Mouse (Mus musculus) gastrocnemius, postnatal 10 days (tissue): ENCODE results near the gene Harbi1. TPM values are rescaled to one million over a fixed set of nuclear protein-coding genes. Genes with fewer than 3 reads are reported as not detected.

Experiments used
- DNase-seq: peaks from one replicate; pipeline ENCODE4 v3.0.0; 2021; ENCODE audit warnings: mixed read lengths
- long read RNA-seq, 2 experiments: library from polyadenylated mRNA; stranded (forward); transcript quantifications; one replicate each; pipeline ENCODE4 v2.0.0; 2021
- total RNA-seq, 2 experiments: library from RNA; stranded (reverse); gene quantifications; 2 replicates each; pipeline ENCODE4 v1.2.3; 2021

Harbi1 gene
- total RNA-seq, result 1 to 10 TPM; 4.4 TPM
- long read RNA-seq, experiment 1, transcript Harbi1-201 (3 exons, 2,308 nt), result major isoform, 7 of 15 reads
- long read RNA-seq, experiment 1, partial matches to known transcripts, result 1 of 15 reads
- long read RNA-seq, experiment 1, other reads (novel, unspliced or antisense), result 7 of 15 reads
- long read RNA-seq, experiment 2, transcript Harbi1-201 (3 exons, 2,308 nt), result major isoform, 6 of 9 reads
- long read RNA-seq, experiment 2, partial matches to known transcripts, result 0 of 9 reads
- long read RNA-seq, experiment 2, other reads (novel, unspliced or antisense), result 3 of 9 reads

DNA sequence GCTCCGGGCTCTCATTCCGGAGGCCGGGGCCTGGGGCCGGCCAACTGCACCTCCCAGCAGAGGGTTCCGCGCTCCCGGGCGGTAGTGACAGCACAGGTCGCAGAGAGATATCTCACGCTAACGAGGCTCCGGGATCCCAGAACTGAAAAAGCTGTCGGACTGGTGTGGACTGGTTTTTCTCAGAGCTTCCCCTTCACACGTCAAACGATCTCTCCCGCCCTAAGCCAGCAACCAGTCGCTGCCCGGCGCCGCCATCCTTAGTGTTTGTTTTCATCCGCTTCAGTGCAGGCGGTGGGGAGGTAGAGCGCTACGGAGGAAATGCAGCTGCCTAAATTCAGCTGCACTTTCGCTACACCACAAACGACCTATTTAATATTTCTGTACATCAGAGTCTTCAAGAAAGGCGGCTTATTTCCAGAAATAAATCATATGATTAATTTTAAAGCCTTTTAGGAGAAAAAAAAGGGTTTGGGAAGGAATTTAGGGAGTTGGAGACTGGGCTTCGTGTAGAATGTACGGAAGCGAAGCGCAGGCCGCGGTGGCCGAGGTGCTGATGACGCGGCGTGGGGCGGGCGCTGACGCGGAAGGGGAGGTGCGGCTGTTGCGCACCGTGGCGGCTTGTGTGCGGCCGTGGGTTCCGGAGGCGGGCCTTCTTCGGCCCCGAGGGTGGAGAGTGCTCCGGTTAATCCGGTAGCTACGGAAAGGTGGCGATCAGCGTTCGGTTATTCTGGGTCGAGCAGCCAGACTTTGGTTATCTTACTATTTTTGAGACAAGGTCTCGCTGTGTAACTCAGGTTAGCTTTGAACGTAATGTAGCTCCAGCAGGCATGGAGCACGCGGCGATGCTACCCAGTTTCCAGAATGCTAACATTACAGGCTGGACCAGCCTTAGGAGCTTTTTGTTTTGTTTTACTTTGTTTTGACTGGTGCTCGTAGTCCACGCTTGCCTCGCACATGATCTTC lies at the start of gene Harbi1, which contains the start of gene Atg13:
Gene Harbi1 (plus strand): TSS at position 581 of the 963 bp plus-strand sequence.
Gene Atg13 (minus strand): TSS at position 305 of the 963 bp plus-strand sequence.
- peak; percentile 93 for DNase-seq

DNA sequence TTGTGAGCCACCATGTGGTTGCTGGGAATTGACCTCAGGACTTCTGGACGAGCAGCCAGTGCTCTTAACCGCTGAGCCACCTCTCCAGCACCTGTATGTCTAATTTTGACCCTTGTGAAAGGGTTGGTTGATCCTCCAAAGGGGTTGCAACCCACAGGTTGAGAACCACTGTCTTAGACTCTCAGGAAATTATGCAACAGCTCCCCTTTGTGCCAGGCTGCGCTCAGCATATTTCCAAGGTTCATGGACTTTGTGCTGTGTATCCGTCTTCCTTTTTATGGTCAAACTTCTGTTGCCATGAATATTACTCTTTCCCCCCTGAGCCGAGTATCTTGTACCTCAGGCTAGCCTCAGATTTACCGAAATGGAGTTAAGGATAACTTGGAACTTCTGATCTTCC lies 49.7 kb upstream of the Harbi1 start:
- no peak for DNase-seq

DNA sequence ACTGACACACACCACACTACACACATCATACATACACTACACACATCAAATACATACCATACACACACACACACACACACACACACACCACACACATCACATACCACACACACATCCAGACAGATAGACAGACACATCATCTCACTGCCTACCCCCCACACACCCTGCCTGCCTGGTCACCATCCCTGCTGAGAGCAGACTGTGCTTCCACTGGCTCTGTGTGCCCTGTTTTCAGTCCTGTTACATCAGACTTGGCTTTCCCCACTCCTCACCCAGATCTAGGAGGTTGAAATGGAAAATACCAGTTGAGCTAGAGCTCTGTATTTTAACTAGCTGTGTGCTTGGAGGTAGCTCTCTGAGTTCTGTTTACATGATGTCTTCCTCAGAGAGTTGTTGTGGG lies 45.9 kb upstream of the Harbi1 start:
- DNase-seq, result no peak

DNA sequence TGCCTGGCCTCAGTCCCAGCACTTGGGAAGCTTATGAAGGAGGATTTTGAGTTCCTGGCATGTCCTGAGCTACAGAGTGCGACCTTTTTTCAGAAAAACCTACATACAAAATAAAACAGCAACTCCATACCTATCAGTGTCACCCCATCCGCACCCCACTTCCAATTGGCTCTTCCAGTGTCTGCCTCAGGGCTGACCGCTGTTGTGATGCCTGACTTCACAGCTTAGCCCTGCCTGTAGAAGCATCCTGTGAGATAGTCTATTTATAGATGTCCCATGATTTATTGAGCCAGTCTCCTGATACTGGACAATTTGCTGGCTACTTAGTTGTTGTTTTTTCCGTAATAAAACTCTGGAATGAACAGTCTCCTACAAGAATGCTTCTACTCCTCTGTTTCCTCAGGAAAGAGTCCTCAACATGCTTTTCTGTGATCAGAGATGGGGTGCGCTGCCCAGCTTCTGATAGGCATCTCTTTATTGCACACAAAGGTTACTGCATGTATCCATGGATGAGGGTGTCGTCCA lies 44.2 kb upstream of the Harbi1 start:
- DNase-seq, result no peak

DNA sequence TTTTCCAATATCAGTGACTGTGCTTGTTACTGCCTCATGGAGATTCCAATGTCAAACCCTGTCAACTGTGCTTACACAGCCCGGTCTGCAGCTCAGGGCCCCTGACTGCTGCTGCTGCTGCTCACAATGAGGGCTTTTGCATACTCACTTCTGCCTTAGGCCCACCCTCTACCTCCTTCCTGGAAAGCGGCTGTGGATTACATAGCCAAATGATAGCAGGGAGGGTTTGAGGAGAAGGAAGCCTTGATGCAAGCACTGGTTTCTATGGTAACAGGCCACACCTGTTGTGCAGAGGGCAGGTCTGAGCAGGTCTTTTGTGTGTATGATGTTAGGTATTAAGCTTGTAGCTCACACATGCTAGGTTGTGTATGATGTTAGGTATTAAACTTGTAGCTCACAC lies 42.9 kb upstream of the Harbi1 start:
- no peak for DNase-seq

DNA sequence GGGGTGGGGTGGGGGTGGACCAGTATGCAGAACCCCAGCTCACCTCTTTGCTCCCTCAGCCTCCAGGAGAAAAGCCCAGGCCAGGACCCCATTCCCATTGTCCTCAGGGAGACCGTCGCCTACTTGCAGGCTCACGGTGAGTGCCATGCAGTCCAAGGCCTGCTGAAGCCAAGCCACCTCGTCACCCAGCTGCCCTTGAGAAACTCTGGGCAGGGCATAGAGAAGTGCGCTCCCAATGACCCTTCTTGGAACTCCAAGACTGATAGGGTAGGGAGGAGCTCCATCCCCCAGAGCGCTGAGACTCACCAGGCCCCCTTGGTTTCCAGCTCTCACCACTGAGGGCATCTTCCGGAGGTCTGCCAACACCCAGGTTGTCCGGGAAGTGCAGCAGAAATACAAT lies 41.3 kb upstream of the Harbi1 start:
- DNase-seq, result no peak

DNA sequence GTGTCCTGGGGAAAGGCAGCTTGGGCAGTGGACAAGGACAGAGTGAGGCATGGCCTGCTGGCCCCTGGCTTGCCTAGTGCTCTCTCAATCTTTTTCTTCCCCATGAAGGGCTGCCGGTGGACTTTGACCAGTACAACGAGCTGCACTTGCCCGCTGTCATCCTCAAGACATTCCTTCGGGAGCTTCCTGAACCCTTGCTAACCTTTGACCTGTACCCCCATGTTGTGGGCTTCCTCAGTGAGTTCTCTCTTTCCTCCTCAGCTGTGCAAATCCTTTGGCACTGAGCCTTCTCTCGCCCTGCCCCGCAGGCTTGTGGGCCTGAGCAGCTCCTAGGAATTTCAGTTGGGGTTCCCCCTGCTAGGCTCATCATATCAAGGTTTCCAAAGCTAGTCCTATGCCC lies 40.6 kb upstream of the Harbi1 start:
- DNase-seq, result no peak

DNA sequence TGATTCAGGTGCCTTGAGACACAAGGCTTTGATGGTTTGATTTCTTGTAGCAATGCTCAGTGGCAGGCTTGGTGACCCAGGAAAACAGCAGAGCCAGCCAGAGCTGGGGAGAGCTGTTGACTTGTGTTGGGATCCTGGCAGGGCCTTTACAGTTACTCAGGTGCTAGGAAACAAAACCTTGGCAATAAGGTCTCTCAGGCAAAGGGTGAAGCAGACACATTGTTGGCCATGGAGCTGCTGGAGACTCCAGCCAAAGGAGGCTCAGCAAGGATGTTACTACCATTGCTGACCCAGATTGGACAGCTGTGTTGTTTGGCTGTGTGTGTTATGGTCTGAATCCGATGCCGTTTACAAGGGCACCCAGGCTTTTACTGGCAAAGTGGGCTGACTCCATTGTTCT lies 37.1 kb upstream of the Harbi1 start:
- no peak for DNase-seq

DNA sequence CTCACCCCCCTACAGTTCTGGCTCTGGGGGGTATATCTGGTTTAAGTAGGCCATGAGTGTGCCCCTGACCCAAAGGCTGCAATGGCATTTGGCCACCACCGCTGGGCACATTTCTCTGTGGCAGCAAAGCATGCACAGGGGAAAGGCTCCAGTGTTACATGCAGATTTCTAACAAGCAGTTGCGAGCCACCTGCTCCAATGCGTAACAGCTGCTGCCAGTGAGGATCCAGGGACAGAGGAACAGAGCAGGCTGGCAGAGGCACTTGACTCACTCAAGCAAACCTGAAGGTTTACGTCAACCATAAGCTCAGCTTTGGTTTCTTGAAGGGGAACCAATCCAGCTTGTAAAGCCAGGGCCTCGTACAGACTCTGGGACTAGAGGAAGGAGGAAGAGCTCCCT lies 35.8 kb upstream of the Harbi1 start:
- peak; percentile 20 for DNase-seq

DNA sequence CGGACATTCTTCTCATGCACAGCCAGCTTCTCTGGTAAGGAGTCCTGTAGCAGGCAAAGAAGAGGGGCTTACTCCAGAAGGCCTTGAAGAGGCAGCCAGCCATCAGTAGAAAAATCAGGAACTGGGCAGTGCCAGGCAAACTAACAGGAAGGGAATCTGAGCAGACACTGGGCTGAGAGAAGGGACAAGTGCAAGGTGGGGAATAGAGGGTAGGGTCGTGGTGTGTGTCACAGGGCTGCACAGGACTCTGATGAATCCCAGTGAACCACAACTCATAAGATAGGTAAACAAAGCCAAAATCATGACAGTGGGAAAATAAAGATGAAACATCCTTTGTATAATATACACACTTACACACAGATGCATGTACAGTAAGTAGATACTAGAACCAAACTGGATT lies 34.2 kb upstream of the Harbi1 start:
- DNase-seq, result no peak

DNA sequence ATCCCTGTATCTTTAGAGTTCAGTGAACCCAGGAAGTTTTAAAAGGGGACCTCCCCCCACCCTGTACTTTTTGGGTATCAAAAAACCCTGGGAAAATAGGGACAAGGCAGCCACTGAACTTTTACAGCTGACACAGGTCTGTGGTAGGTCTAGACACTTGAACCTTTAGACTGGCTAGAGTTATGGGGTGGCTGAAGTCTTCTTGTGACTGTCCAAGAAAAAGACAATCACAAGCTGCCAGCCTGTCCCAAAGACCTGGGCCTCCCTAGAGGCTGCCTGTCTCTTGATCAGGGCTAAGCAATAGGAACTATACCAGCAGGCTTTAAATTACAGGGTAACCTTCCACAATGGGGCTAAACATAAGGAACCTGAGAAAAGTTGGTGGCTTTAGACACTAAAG lies 33.7 kb upstream of the Harbi1 start:
- no peak for DNase-seq

DNA sequence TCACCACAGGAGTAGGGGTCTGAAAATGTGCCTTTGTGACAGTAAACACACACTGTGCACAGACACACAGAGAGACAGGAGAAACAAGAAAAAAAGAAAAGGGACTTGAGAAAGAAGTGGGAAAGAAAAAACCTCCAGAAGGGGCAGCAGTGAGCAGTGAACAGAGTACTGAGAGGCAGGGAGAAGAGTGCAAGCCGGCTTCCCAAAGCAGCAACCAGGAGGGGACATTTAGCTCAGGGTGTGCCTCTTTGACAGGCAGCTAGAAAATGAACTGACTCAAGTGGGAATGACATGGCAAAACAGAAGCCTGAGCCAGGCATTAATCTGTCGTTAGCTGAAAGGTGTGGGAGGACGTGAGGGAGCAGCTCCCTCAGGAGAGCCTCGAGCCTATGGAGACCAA lies 27.8 kb upstream of the Harbi1 start:
- peak; percentile 37 for DNase-seq

DNA sequence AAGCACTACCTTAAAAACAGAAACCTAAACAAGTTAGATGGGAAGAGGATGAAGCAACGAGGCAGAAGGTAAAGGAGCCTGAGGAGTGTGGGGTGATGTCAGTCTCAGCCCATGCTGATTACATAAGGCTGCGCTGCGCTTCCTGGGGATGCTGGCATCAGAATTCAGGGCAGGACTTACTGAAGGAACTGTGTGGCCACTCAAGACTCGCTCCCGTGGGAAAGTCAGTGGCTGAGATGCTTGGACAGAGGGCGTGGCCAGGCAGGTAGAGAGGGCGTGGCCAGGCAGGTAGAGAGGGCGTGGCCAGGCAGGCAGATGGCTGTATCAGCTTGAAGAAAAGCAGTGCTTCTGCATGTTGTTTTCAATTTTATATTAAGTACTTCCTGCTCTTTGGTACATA lies 26.7 kb upstream of the Harbi1 start:
- no peak for DNase-seq

DNA sequence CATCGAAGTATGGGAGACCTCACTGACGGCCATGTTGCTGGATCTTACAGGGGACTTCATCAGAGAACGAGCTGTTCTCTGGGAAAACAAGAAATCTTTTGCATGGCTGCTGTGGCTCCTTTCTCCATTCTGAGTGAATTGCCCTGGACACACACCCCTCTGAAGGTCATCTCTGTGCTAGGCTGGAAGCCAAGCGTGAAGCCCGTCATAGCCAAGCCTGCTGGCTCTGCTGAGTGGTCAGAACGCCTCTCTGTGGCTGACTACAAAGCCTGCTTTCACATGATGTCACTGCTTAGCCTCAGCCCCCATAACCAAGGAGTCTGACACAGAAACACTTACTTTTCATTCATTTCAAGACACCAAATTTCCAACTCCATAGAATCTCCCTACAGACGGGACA lies 21.2 kb upstream of the Harbi1 start:
- no peak for DNase-seq

DNA sequence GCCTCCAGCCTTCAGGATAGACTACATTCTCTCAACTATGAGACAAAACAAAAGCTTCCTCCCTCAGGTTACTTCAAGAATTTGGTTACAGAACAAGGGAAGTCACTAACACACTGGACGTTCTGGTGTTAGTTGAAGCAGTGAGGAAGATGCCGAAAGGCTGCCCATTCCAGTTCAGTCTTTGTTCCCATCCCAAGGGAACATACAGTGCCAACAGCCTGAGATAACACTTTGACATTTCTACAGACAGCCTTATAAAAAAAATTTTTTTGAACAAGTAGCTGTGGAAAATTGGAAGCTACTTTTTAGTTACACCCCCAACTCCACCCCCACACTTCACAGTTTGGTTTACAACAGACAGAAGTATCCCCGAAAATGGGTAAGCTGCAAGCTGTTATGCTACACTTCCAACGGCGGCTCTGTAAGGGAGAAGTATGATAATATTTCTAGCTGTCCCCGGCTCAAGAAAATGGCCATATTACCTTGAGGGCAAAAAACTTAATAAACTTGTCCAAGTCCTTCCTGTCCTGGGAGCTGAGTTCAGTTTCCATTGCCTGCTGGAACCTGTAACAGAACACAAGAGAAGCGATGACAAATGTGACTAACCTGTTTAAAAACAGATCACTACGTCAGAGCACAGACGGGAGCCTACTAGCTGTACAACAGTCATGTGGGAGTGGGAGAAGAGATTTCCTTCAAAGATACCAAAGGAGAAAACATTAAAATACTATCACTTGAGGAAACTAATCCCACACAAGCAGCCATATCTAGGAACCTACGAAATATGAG lies 15.0 kb upstream of the Harbi1 start:
- DNase-seq, result no peak

DNA sequence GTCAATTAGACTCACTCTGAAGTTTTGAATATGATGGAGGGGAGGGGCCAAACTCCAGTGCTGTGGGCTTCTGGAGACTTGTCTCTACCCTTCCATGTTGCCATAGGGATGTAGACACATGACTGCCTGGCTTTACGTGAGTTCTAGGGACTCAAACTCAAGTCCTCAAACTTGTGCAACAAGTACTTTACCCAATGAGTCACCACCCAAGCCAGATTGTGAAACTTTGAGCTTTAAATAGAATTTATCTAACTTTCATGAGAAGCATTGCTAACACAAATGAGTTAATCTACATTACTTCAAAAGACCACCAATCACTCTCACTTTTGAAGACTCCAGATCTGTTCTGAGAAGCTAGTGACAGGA lies 14.4 kb upstream of the Harbi1 start:
- no peak for DNase-seq

DNA sequence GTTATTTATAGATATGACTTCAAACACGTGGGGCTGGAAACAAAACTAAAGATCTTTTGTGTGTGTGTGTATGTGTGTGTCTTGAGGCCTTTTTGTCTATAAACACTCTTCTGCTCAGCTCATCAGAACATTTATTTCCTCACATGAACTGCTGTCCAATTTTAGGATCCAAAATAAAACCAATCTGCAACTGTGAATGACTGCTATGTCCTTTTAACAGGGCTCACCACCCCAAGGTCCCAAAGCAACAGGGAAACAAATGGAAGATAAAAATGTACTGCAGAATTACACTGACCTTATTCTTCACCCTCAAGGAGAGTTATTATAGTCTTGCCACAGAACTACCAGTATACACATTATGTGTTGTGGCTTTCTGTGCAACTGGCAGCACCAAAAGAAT lies 11.4 kb upstream of the Harbi1 start:
- no peak for DNase-seq

DNA sequence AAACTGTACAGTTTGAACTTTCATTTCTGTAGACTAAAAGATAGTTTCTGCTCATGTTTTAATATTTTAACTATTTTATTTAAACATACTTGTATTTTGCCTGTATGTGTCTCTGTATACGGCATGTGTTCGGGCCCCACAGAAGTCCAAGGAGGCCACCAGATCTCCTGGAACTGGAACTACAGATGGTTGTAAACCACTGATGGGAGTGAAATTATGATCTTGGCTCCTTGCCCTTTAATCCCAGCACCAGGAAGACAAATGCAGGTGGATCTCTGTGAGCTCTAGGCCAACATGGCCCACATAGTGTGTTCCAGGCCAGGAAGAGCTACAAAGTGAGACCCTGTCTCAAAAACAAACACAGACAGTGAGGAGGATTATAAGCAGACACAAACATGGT lies 9.3 kb upstream of the Harbi1 start:
- no peak for DNase-seq

DNA sequence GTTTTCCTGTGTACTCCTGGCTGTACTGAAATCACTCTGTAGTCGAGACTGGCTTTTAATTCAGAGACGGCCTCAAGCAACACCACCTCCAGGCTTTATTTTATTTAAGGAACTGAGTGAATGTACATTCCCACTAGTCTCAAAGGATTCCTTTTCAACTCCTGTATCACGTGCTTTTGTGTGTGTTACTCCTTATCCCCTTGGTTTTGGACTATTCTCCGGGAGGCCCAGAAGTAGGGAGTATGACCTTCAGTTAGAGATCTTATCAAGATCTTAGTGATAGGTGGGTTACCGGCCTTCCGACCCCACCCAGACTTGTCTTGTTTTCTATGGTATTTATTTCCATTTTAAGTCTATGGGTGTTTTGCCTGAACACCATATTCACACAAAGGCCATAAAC lies 4.9 kb upstream of the Harbi1 start:
- no peak for DNase-seq

DNA sequence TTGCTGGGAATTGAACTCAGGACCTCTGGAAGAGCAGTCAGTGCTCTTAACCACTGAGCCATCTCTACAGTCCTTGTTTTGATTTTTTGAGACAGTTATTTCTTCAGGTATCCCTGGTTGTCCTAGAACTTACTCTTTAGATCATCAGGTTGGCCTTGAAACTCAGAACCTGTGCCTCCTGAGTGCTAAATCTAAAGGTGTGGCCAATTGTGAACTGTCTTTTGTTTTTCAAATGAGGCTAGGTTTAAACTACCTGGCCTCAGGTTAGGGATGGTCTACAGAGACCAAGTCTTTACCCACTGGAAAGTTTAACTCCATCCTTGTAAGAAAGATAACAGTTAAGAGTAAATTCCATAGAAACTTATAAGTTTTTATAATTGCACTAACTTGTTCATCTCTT lies 4.2 kb upstream of the Harbi1 start:
- no peak for DNase-seq

DNA sequence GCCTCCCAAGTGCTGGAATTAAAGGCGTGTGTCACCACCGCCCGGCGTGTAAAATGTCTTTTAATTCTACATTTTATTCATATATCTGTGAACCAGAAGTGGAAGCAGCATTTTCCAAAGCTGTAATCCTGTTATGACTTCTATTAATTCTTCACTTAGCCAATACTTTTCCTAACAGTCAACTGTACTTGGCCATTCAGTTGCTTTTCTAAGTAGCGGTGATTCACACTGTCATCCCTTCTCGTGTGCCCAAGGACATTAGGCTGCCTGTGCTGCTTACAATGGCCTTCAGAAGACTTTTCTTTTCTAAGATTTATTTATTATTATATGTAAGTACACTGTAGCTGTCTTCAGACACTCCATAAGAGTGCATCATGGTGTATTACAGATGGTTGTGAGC lies 2.3 kb upstream of the Harbi1 start:
- no peak for DNase-seq

DNA sequence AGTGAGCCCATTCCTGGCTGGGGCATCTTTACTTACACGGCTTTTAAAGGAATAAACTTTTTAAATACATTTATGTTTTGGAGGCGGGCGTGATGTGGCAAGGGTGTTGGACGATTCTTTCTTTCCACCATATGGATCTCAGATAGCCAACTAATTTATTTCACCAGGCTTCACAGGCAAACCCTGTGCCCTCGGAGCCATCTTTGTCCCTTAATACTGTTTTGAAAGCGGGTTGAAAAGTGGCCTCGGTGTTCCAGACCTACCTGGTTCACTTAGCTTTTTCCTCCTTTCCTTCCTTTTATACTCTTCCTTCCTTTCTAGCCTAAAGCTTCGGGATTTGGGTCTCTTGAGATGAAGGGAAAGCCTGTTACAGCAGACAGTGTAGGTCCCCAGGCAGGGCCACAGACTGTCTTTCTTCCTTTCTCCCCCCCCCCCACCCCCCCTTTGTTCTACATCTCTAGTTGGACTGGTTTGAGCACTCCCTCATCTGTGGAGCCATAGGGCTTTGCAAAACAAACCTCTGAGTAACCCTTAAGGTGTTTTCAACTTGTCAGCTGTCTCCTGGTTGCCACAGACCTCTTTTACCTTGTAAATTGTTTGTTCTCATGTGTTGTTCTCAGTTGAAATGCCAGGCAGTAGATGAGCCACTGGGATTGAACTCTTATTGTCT lies 739 bp downstream of the Harbi1 start:
- no peak for DNase-seq
